Mouse (Mus musculus) heart, postnatal 10 days (tissue): Measurements from ENCODE around the gene Arvcf. TPM values are rescaled to one million over a fixed set of nuclear protein-coding genes. Genes with fewer than 3 reads are reported as not detected.

ENCODE experiments used
- DNase-seq, 2 experiments: peaks; one replicate each; pipeline ENCODE4 v3.0.0; 2021
- intact Hi-C: fragments of 180-260 bp; cut with DNase I; formaldehyde crosslinking; loops from one replicate; pipeline ENCODE4 v1.15.1; 2025
- total RNA-seq, 2 experiments: library from RNA; stranded (reverse); gene quantifications; 2 replicates each; pipeline ENCODE4 v1.2.3; 2021

Arvcf gene
- total RNA-seq, 2 experiments from 2014 or later = 25.0 to 33.6 TPM

DNA sequence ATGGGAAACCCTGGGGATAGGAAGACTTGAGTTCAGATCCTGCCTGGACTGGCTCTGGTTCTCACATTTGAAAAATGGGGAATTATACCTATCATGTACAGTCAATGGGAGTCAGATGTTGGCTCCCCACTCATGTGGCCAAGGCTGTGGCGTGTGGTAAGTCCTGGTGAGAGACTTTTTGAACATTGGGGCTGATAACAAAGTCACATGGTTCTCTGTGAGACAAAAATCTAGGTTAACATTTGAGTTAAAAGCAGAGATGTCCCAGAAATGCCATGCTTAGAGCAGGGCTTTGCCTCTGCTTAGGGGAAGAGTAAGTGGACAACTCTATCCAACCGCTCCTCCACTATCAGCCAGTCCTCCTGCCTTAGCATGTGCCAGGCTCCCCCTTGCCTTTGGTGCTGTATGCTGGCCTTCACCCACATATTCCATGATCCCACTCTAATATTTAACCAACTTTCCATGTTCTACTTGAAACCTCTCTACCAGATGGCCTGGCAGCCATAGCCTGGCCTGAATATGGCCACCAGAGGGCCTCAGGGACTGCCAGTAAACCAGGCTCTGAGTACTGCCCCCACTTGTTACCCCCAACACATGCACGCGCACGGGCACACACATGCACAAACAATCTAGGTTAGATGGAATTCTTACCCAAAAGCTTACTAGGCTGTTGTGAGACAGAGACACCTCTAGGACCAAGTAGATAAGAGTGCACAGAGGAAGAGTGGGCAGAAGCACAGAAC lies 3.5 kb downstream of the Arvcf start:
- peak; percentile 40 to 59 for DNase-seq
- intact Hi-C loops = no loop called here

DNA sequence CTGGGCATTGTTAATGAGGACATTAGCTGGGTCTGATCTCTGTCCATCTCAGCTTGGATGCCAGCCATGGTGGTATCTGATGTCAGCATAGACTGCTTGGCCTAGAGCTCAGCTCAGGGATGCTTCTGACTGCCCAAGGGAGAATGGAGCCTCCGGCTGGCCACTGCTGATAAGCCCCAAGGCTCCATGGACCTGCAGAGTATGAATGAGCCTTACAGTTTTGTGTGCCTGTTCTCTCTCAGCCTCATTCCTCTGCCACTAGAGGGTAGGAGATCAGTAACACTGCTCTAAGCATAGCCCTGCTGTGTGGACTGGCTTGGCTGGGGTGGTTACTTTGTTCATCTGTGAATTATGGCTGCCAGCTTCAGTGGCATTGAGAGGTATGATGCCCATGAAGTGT lies 5.1 kb downstream of the Arvcf start:
- no peak for DNase-seq
- intact Hi-C loops = no loop called here

DNA sequence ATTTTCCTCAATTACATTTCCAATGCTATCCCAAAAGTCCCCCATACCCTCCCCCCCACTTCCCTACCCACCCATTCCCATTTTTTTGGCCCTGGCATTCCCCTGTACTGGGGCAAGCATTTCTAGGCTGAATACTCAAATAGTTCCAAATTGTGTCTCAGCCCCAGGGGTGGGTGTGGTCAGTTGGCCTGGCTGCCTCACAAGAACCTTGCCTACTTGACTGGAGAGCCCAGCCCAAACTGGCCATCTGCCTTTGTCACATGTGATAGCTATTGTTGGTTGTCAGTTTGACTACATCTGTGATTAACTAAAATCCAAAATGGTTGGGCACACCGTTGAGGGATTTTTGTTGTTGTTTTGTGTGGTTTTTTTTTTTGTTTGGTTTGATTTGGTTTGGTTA lies 9.0 kb downstream of the Arvcf start:
- intact Hi-C loops = no loop called here
- DNase-seq = no peak

DNA sequence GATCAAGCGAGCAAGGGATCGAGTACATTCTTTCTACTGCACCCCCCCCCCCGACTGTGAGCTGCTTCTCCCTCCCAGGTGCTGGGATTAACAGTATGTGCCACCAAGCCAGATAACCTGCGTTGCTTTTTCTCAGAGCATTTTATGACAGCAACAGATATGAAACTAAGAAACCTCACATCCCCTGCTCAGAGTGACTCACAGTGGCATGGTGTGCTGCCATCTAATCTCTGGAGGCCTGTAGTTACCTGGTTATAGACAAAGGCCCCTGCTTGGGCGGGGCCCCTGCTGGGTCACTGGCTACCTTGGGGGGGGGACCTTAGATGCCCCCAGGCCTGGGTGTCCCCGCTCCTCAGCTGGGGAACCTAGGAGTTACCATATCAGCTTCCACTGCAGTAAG lies 10.0 kb downstream of the Arvcf start:
- intact Hi-C loops = no loop called here
- no peak for DNase-seq

DNA sequence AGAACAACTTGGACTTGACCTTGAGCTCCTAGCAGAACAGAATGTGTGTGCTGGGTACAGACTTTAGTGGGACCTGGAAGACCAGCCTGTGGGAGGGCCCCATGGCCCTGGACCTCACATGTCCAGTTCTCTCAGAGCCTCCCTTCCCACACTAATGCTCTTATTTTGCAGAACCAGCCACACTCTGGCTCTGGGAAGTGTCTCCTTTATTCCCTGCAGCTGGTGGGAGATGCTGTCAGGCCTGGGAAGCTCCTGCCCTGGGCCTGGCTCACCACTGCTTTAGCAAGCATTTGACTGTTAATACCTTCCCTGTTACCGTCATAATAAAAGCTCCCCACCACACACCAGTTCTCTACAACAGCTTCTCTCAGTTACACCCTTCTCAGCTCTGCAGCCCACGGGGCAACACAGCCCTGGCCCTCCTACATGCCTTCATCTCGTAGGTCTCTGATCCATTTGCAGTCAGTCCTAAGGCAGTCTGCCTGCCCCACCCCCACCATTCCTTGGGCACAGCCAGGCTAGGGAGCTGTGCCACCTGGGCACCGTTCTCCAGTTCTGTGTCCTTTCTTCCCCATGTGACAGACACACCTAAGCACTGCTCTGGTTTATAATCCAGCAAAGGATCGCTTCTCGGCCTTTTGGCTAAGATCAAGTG lies 12.3 kb downstream of the Arvcf start:
- intact Hi-C loops = no loop called here

DNA sequence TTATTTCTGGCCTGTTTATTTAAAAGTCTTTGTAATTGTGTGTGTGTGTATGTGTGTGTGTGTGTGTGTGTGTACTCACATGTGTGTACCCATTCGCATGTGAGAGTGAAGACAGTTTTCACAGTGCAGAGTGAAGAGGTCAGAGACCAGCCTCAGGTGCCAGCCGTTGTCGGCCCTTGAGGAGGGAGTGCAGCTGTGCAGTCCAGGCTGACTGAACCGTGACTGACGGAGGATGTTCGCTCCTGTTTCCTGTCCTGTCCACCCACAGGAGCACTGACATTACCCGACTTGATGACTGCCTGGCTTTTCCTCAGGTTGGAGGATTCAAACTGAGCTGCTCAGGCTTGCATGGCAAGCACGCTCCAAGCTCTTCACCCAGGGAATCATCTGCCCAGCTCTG lies 15.0 kb downstream of the Arvcf start:
- no peak for DNase-seq
- intact Hi-C loops = no loop called here

More for the DNA sequence above, 12.3 kb downstream of the Arvcf start:
- no peak for DNase-seq

DNA sequence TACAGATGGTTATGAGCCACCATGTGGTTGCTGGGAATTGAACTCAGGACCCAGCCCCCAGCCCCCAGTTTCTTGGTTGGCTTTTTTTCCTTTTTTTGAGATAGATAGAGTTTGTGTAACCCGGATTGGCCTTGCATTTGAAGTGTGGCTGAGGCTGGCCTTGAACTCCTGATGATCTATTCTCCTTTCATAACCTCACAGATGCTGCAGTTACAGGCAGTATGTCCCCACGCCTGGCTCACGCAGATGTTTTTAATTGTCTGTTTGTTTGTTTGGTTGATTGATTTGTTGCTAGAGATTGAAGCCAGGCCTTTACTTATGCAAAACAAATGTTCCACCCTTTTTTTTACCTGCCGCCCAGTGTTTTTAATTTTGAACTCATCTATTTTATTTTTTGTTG lies 18.9 kb downstream of the Arvcf start:
- intact Hi-C loops = no loop called here
- DNase-seq = no peak

DNA sequence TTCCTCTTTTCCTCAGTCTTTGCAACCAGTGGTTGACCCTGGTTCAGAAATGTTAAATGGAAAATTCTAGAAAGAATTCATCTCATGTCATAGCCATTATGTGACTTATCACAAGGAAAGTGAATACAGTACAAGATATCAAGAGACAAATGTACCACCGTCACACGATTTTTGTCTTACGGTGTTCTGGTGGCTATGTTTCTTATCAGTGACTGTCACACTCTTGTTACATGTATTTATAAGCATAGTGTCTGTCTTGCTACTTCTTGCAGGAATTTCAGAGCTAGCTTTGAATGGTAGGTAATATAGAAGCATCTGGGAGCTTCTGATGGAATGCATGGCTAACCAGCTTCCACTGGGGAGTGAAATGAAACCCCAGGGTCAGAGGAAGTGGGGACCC lies 22.2 kb downstream of the Arvcf start:
- DNase-seq = no peak
- intact Hi-C loops = no loop called here

DNA sequence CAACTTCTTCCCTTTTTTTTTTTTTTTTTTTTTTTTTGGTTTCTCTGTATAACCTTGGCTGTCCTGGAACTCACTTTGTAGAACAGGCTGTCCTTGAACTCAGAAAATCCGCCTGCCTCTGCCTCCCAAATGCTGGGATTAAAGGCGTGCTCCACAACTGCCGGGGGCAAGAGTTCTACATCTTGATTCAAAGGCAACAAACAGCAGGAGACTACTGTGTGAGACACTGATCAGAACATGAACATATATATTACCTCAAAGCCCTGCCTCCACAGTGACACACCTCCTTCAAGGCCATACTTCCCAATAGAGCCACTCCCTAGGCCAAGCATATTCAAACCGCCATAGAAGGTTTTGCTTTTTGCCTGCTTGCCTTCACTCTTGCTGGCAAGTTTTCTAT lies 25.6 kb downstream of the Arvcf start:
- intact Hi-C loops = no loop called here
- no peak for DNase-seq

DNA sequence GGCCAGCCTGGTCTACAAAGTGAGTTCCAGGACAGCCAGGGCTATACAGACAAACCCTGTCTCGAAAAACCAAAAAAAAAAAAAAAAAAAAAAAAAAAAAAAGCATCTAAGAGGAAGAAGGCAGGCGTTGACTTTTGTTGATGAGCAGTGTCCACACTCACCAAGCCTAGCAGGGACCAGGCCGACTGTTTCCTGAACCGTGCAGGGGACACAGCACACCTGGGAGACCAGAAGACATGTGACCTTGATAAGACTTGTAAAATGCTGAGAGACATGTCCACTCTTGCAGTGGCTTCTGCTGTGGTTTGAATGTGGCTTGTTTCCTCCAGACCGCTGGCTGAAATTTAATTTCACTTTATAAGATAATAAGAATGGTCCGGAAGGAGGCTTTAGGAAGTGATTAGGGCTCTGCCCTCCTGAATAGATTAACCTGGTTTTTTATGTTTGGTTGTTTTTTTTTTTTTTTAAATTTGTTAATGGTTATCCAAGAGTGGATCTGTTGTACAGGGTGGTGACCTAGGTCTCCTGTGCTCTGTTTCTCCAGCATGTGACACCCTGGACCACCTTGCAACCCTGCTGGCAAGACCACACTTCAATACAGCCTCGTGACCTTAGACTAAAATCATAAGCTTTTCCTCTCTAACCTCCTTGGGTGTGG lies 28.4 kb downstream of the Arvcf start:
- intact Hi-C loops = no loop called here
- no peak for DNase-seq

DNA sequence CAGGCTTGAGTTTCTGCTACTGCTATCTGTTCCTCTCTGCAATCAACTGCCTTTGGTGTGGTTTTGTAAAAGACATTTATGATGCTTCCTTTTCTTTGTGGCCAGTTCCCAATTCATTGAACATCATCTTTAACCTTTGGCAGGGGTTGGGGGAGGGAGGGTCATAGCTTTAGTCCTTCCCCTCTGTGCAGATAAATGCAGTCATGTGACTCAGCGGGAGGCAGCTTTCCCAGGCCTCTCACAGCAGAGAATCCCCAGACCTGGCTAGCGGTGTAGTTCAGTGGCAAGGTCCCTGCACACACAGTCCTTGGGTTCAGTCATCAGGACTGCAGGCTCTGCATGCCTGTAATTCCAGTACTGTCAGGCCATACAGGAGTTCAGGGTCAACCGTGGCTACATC lies 29.2 kb downstream of the Arvcf start:
- intact Hi-C loops = no loop called here
- DNase-seq = peak in 1 of 2 experiments; percentile 55

DNA sequence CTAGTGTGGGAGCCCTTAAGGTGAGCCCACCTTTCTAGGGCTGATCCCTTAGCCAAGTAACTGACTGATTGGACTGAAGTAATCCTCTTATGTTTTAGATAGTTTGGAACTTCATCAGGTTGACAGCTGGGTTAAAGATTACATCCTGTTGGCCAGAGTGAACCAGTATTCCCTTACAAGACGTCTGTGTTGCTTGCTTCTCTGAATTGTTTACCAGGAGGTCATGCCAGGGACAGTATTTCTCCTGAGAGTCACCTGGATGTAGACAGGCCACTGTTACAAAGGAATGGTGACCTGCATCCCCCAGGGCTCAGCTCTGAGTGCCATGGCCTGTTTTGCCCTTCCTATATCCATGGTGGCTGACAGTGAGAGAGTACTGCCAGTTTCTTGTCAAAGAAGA lies 30.5 kb downstream of the Arvcf start:
- intact Hi-C loops = no loop called here

DNA sequence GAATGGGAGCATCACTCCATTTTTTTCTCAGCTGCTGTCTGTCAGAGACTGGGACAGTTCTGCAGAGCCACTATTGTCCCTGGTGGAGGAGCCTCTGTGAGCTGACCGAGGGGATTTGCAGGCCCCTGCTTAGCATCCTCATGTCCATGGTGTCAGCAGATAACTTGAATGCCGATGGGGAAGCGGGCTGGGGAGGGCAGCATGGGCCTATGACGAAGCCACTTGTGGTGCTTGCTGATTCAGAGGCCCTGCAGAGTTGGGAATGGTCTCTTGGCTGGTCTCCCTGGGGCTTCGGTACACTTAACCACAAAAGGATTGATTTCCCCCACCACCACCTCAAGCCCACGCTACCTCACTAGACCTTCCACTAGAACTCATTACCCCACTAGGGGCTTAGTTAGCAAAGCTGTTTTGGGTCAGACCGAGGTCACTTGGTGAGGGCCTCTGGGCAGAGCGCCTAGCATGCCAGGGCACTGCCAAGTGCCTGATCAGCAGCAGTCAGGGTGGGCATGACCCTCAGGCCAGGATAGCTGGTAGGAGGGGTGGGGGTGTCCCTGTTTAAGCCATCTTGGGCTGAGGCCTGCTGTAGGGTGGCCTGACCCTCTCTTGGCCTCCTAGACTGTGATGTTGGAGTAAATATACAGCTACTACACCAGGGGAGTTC lies 31.5 kb downstream of the Arvcf start:
- peak; percentile 62 to 64 for DNase-seq
- intact Hi-C loops = no loop called here

More for the DNA sequence above, 30.5 kb downstream of the Arvcf start:
- DNase-seq = no peak

DNA sequence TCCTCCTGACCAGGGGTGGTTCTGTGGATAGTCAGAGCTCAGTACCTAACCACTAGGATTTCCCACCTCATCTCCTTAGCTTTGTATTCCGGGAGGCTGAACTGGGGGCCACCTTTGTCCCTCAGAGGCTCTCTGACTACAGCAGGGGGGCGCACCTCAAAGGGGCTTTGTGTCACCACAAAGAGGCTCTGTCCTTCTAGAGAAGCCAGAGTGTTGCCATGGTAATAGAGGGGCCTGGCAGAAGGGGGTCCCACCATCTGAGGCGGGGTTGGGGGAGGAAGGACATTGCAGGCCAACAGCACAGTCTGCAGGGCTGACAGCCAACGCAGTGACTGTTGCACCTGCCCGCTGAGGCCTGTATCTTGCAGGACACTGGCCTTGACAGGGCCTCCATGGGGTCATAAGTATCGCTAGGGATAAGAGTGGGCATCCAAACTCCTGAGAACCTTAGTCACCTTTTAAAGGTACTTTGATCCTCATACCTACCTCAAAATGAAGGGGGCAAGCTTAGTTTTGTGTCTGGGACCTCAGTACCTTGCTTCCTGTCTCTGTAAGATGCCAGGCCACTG lies 32.6 kb downstream of the Arvcf start:
- no peak for DNase-seq
- intact Hi-C loops = no loop called here

DNA sequence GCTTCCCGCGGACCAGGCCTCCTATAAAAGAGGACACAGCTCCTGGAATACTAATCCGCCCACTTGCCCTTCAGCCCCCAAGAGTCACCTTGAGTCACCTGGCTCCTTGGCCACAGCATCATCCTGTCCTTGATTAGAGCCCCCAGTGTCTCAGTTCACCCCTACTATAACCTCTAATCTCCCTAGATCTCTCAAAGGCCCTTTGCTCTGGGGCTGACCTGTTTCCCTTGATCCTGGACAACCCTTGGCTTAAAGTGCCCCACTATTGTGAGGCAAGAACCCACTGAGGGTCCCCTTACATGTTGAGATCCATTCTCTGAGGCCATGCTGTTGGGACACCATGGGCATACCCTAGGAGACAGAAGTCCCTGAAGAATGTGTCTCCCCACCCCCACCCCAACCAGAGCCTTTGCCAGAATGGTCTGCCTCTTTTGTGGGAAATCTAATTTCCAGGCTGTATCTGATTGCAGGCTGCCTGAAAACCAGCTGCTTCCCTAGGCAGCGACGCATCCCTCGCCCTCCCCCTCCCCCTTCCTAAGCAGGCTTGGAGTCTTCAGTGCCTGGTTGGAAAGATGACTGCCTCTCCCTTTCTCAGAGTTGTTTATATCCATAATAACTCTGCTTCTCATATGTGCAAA lies 33.8 kb downstream of the Arvcf start:
- DNase-seq = no peak
- intact Hi-C loops = no loop called here

DNA sequence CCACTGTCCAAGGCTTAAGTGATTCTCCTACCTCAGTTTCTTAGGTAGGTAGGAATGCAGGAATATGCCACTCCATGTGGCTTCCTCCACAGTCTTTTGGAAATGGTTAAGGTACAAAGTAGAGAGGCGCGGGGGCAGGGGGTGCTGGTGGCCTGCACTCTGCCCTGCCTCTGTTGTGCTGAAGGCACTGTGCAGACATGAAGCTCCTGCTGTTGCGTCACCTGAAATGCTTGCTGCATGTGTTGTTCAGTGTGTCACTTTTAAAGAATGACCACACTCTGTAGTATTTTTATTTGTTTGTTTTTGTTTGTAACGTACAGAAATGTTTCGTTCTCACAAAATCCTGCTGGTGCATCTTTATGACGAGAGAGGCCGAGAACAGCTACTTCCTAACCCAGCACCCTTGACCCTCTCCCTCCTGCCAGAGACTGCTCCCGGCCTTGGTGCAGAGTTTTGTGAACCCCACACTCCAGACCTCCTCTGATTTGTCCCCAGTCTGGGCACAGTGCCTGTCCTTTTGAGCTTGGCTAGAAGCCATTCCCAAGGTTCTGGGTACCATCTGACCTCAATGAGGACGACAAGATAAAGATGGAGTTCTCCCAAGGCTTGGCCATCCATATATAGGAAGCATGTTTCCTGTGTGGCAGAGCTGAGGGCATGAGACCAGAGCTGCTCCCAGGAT lies 35.2 kb downstream of the Arvcf start:
- intact Hi-C loops = no loop called here

DNA sequence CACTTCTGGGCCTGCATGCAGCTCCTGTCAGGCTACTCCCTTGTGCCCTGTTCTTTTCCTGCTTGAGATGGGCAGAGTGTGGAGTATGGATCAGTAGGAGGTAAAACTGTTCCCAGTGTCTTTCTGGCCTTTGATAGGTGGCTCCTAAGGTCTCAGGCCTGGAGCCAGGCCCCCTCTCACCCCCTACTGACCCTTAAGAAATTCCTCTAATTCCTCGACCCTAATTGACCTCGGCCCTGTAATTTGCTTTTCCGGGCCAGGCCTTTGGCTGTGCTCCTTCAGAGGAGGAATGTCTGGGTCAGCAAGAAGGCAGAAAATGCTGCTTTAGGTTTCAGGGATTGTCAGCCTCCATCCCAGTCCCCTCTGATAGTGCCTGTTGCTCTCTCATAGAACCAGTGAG lies 35.8 kb downstream of the Arvcf start:
- DNase-seq = no peak
- intact Hi-C loops = loop anchor here (2.0 kb wide), 1 partner anchor 35 kb away; the partner anchor contains the start of genes Arvcf and Tango2

More for the DNA sequence above, 35.2 kb downstream of the Arvcf start:
- peak; percentile 72 to 88 for DNase-seq

DNA sequence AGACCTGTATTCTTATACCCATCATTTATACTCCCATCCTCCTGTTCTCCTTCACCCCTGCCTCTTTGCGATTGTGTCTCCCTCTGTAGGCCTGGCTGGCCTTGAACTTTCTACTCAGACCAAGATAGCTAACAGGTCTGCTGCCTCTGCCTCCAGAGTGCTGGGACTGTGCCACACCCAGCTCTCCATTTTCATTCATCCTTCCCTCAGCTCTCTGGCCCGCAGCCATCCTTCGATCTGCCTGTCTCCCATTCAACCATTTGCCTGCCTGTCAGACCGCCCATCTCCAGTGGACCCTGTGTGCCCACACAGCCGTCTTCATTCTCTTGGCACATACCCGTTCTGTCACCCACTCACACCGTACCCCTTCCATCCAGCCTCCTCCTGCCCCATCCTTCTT lies 36.2 kb downstream of the Arvcf start:
- no peak for DNase-seq
- intact Hi-C loops = loop anchor here (2.0 kb wide), 1 partner anchor 35 kb away; the partner anchor contains the start of genes Arvcf and Tango2

DNA sequence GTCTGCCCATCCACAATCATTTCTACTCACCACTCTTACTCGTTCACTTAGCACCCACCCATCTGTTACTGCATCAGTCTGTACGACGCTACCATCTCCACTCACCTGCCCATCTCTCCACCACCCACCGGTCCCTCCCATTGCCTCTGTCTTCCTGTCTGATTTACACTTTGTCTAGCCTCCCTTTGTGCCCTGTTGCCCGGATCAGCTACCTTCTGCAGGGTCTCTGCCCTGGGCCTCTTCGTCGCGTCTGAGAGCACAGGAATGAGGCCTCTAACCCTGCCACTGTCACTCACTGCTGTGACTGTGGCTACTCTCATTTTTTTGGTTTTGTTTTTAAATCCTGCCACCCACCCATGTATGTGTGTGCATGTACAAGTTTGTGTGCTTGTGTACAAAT lies 36.7 kb downstream of the Arvcf start:
- no peak for DNase-seq
- intact Hi-C loops = loop anchor here (2.0 kb wide), 1 partner anchor 36 kb away; the partner anchor contains the start of genes Arvcf and Tango2

DNA sequence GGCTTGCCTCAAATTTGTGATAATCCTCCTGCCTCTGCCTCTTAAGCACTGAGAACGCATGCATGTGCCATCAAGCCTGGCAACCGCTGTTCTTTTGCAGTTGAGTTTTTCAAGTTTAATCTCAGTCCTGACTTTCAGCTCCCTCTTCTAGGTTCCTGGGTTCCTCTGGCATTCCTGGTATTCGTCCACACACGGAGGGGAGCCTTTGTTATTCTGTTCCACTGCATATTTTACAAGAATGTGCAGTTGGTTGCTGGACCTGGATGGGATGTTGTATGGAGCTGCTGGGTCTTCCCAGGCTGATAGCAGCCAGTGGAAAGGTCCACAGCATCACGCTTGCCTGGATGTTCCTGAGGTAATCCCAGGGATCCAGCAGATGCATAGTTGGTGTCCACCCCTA lies 37.4 kb downstream of the Arvcf start:
- no peak for DNase-seq
- intact Hi-C loops = loop anchor here (2.0 kb wide), 1 partner anchor 37 kb away; the partner anchor contains the start of genes Arvcf and Tango2
